Mouse (Mus musculus) liver, embryonic 16.5 days (tissue): ENCODE data around the gene Nell2. TPM values are rescaled to one million over a fixed set of nuclear protein-coding genes. Genes with fewer than 3 reads are reported as not detected.

Source experiments
- ATAC-seq: fragments of 200-750 bp; cut with Nextera tagmentation; 2 replicates; pipeline ENCODE4 v1.8.0; 2017; ENCODE audit warnings: low read depth, mild to moderate bottlenecking, moderate number of reproducible peaks, moderate library complexity
- H3K27ac ChIP-seq: fragments of 300-500 bp; sonication (generic); 2 replicates; pipeline ENCODE4 v1.5.1; 2014; ENCODE audit warnings: mild to moderate bottlenecking, low read length
- H3K27me3 ChIP-seq: fragments of 300-500 bp; sonication (generic); 2 replicates; pipeline ENCODE4 v1.6.1; 2014; ENCODE audit warnings: low read depth, low read length, mixed read lengths; ENCODE audit not compliant: control insufficient read depth, insufficient read depth
- H3K36me3 ChIP-seq: fragments of 300-500 bp; sonication (generic); 2 replicates; pipeline ENCODE4 v1.6.1; 2014; ENCODE audit warnings: mild to moderate bottlenecking; ENCODE audit not compliant: control insufficient read depth, insufficient read depth
- H3K4me1 ChIP-seq: fragments of 300-500 bp; sonication (generic); 2 replicates; pipeline ENCODE4 v1.6.1; 2014; ENCODE audit warnings: low read depth, low read length, mixed read lengths; ENCODE audit not compliant: control insufficient read depth
- H3K4me2 ChIP-seq: fragments of 300-500 bp; sonication (generic); 2 replicates; pipeline ENCODE4 v1.6.1; 2014; ENCODE audit warnings: low read depth, low read length, mixed read lengths
- H3K4me3 ChIP-seq: fragments of 300-500 bp; sonication (generic); 2 replicates; pipeline ENCODE4 v1.5.1; 2014; ENCODE audit warnings: low read depth, mild to moderate bottlenecking, low read length
- H3K9ac ChIP-seq: fragments of 300-500 bp; sonication (generic); 2 replicates; pipeline ENCODE4 v1.6.1; 2014; ENCODE audit warnings: low read depth, low read length
- H3K9me3 ChIP-seq: fragments of 300-500 bp; sonication (generic); replicated peaks from 2 replicates; pipeline ENCODE4 v1.6.1; 2016; ENCODE audit warnings: low read length; ENCODE audit not compliant: control insufficient read depth
- WGBS: fragments of 180-500 bp; shearing (Covaris S2); extraction: QIAGEN DNeasy Blood & Tissue Kit; methylation state at CpG from one replicate; pipeline ENCODE4 v1.1.7; 2014; ENCODE audit not compliant: insufficient replicate concordance; 5-methylcytosine and 5-hydroxymethylcytosine counted together
- polyA plus RNA-seq: library from polyadenylated mRNA; unstranded; fragments of >200 nt; fragmentation: Nextera tagmentation; extraction: Ambion mirVana; gene quantifications from 2 replicates; pipeline ENCODE4 v1.2.1, GENCODE M21; 2015

The Nell2 gene
- polyA plus RNA-seq, 1 experiment from 2014 or later, result 0.21 TPM

- 57% methylated on average over 4 of the region's 4 CpGs for WGBS
- ATAC-seq, result no peak
- Histone ChIP-seq H3K9me3 (no peaks in the 10 kb centered on the region), H3K27me3 (no peaks in the 10 kb centered on the region), H3K36me3 (no peaks in the 10 kb centered on the region), H3K27ac (no peak overlapping the region), H3K4me3 (no peak overlapping the region), H3K4me1 (no peaks in the 10 kb centered on the region), H3K9ac (no peak overlapping the region), H3K4me2 (no peak overlapping the region)
Observed at GRCm38 (mm10) chr15:95437740-95438139, 90.6 kb downstream of the Nell2 start.

DNA sequence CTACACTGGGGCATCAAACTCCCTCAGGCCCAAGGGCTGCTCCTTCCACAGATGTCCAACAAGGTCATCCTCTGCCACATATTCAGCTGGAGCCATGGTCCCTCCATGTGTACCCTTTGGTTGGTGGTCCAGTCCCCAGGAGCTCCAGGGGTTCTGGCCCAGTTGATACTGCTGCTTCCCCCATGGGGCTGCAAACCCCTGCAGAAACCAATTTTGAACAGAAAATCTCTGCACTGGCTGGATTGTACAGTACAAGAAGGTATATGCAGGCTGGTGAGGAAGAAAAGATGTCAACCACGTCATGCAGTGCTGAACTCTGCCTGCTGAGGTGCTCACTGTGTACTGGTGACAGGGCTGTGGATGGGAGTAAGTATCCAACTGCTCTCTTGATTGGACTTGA lies 92.1 kb downstream of the Nell2 start:
- H3K4me3 ChIP-seq, result no peak overlapping the region
- no peak overlapping the region for H3K27ac ChIP-seq
- H3K4me2 ChIP-seq, result no peak overlapping the region
- WGBS, result 53% methylated on average over 1 of the region's 1 CpGs
- no peaks in the 10 kb centered on the region for H3K27me3 ChIP-seq
- H3K36me3 ChIP-seq, result no peaks in the 10 kb centered on the region
- no peak for ATAC-seq
- H3K4me1 ChIP-seq, result no peaks in the 10 kb centered on the region
- H3K9ac ChIP-seq, result no peak overlapping the region
- no peaks in the 10 kb centered on the region for H3K9me3 ChIP-seq

DNA sequence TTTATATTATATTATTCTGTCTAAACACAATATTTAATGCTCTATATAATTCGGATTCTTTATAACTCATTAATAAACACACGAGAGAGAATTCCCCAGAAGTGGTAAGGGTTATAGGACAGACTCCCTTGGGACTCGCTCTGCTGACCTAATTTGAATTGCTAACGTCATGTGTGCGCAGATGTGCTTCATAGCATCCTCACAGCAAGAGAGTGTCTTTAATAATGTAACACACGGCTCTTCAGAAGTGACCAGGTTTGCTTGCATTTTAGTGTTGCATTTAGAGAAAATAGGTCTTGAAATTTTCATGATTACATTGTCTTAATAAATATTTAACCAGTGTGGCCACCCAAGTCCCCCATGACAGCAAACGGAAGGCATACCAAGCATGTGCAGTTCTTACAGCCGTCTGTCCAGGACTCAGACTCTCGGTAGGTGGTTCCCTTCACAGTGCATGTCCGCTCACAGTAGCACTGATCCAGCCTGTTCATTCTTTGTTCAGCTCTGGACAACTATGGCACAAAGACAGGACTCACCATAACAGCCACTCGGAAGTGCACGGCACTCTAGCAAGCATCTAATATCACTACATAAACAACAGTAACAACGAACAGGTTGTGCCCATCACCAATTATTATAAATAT lies 97.1 kb downstream of the Nell2 start:
- no peaks in the 10 kb centered on the region for H3K36me3 ChIP-seq
- H3K9ac ChIP-seq, result no peak overlapping the region
- no peaks in the 10 kb centered on the region for H3K4me1 ChIP-seq
- no peaks in the 10 kb centered on the region for H3K27me3 ChIP-seq
- 69% methylated on average over 13 of the region's 13 CpGs for WGBS
- no peaks in the 10 kb centered on the region for H3K9me3 ChIP-seq
- no peak for ATAC-seq
- no peak overlapping the region for H3K4me2 ChIP-seq
- H3K27ac ChIP-seq, result no peak overlapping the region
- H3K4me3 ChIP-seq, result no peak overlapping the region

DNA sequence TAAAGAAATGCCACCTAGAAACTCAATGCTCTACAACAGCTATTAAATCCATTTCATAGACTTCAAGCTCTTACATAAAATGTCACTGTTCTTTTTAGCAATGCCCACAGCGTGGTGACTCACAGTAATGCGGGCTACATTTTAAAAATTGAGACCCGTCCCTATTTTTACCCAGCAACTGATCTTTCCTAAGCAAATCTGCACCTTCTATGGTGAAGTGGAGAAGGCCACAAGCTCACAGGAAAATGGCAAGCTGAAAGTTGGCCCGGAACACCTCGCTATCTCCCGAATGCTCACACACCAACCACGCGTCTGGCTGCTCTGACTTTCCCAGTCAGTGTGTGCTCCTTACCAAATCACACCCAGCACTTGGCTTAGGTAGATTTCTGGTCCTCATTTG lies 98.4 kb downstream of the Nell2 start:
- no peak for ATAC-seq
- Histone ChIP-seq H3K9me3 (no peaks in the 10 kb centered on the region), H3K9ac (no peak overlapping the region), H3K27me3 (no peaks in the 10 kb centered on the region), H3K36me3 (no peaks in the 10 kb centered on the region), H3K27ac (no peak overlapping the region), H3K4me1 (no peaks in the 10 kb centered on the region), H3K4me3 (no peak overlapping the region), H3K4me2 (no peak overlapping the region)
- 79% methylated on average over 8 of the region's 8 CpGs for WGBS

- WGBS, result 64% methylated on average over 7 of the region's 7 CpGs
- ATAC-seq, result no peak
- no peaks in the 10 kb centered on the region for H3K27me3 ChIP-seq
Observed at GRCm38 (mm10) chr15:95428003-95428663, 100.2 kb downstream of the Nell2 start.

GRCm38 (mm10) chr15:95425085-95425484 lies 103.3 kb downstream of the Nell2 start:
- Histone ChIP-seq H3K4me1 (no peaks in the 10 kb centered on the region), H3K4me3 (no peak overlapping the region), H3K27me3 (no peaks in the 10 kb centered on the region), H3K9ac (no peak overlapping the region), H3K9me3 (no peaks in the 10 kb centered on the region), H3K36me3 (no peaks in the 10 kb centered on the region), H3K27ac (no peak overlapping the region), H3K4me2 (no peak overlapping the region)
- no peak for ATAC-seq
- WGBS, result 68% methylated on average over 7 of the region's 7 CpGs

More at GRCm38 (mm10) chr15:95428003-95428663, 100.2 kb downstream of the Nell2 start:
- Histone ChIP-seq H3K4me3 (no peak overlapping the region), H3K27ac (no peak overlapping the region), H3K4me1 (no peaks in the 10 kb centered on the region), H3K9me3 (no peaks in the 10 kb centered on the region), H3K36me3 (no peaks in the 10 kb centered on the region), H3K4me2 (no peak overlapping the region), H3K9ac (no peak overlapping the region)

DNA sequence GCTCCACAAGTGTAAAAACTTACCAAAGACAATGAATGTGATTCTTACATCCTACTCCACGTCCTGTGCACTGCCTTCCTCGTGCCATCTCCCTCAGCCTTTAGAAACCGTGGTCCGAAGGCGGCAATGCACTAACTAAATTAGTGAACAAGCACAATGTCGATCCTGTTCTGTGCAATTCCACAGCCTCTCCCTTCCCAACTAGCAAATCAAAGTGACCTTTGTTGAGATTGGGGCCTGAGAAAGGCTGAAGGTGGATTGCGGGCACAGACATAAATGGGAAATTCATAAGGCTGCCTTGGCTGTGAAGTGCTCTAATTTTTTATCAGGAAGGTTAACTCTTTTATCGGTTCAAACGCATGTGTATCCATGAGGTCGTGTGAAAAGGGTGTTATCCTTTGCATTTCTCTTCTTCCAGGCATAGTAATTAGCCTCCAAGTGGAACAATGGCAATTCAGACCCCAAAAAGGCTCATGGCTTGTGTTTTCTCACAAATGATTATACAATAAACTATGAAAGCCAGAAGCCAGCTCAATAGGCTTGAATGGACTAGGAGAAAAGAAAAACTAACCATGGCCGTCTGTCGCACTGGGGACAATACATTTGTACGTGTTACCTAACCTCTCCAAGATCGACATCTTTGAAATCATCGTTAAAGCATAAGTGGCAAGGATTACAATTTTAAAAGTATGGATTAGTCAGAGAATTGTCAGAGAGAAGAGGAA lies 106.0 kb downstream of the Nell2 start:
- no peaks in the 10 kb centered on the region for H3K27me3 ChIP-seq
- 70% methylated on average over 15 of the region's 15 CpGs for WGBS
- H3K27ac ChIP-seq, result no peak overlapping the region
- no peaks in the 10 kb centered on the region for H3K9me3 ChIP-seq
- H3K9ac ChIP-seq, result no peak overlapping the region
- H3K4me1 ChIP-seq, result no peaks in the 10 kb centered on the region
- H3K4me3 ChIP-seq, result no peak overlapping the region
- no peak overlapping the region for H3K4me2 ChIP-seq
- no peak for ATAC-seq
- no peaks in the 10 kb centered on the region for H3K36me3 ChIP-seq

GRCm38 (mm10) chr15:95418641-95419040 lies 109.7 kb downstream of the Nell2 start:
- H3K4me3 ChIP-seq, result no peak overlapping the region
- no peaks in the 10 kb centered on the region for H3K36me3 ChIP-seq
- H3K4me2 ChIP-seq, result no peak overlapping the region
- no peaks in the 10 kb centered on the region for H3K4me1 ChIP-seq
- H3K27me3 ChIP-seq, result no peaks in the 10 kb centered on the region
- ATAC-seq, result no peak
- H3K9ac ChIP-seq, result no peak overlapping the region
- H3K9me3 ChIP-seq, result no peaks in the 10 kb centered on the region
- no peak overlapping the region for H3K27ac ChIP-seq
- WGBS, result 53% methylated on average over 4 of the region's 4 CpGs
